Mouse (Mus musculus) kidney, adult 2 months (tissue): ENCODE measurements at regions not wholly inside any gene's neighbourhood (a gene's known extent, or its start where the extent isn't known, plus 50 kb on each side); places are given as distances from the start of the nearest gene placed in this dataset.
"Not testable (repeated sequence)": the region's sequence is repeated elsewhere in the genome, so short reads cannot be mapped to it uniquely, and the experiment has no call there.

ENCODE experiments used
- CTCF ChIP-seq: fragments of 200-500 bp; conservative IDR thresholded peaks from 2 replicates; pipeline ENCODE4 v1.5.1; 2011; ENCODE audit warnings: low read depth, mild to moderate bottlenecking, control low read depth, low read length, moderate library complexity, mixed read lengths; ENCODE audit not compliant: insufficient read depth, insufficient read length
- POLR2A ChIP-seq: fragments of 200-500 bp; IDR thresholded peaks from one replicate; pipeline ENCODE4 v1.6.1; 2011; ENCODE audit warnings: low read depth, low read length, control low read depth

- peak; percentile 76 for TF ChIP-seq CTCF
- TF ChIP-seq POLR2A = not testable (repeated sequence)
Measured at GRCm38 (mm10) chr12:17852138-17852537, 161.5 kb downstream of the Hpcal1 start.
